Mouse (Mus musculus) forebrain, postnatal 0 days (tissue): ENCODE data around the gene Gm49361. TPM values are rescaled to one million over a fixed set of nuclear protein-coding genes. Genes with fewer than 3 reads are reported as not detected.
A peak's percentile ranks its signal among the peaks of the same experiment; 100 is the strongest.

Experiments used
- ATAC-seq: fragments of 200-750 bp; cut with Nextera tagmentation; 2 replicates; pipeline ENCODE4 v1.8.0; 2017; ENCODE audit warnings: mild to moderate bottlenecking, moderate library complexity
- DNase-seq: peaks from one replicate; pipeline ENCODE4 v3.0.0-alpha.2; 2015
- H3K27ac ChIP-seq: fragments of 300-500 bp; sonication (generic); 2 replicates; pipeline ENCODE4 v1.5.1; 2014; ENCODE audit warnings: low read depth, mild to moderate bottlenecking, antibody characterized with exemption, low read length, moderate library complexity, mixed read lengths
- H3K27me3 ChIP-seq: fragments of 300-500 bp; sonication (generic); 2 replicates; pipeline ENCODE4 v1.6.1; 2014; ENCODE audit warnings: mild to moderate bottlenecking, low read length, mixed read lengths; ENCODE audit not compliant: insufficient read depth
- H3K36me3 ChIP-seq: fragments of 300-500 bp; sonication (generic); 2 replicates; pipeline ENCODE4 v1.6.1; 2014; ENCODE audit warnings: mild to moderate bottlenecking, moderate library complexity; ENCODE audit not compliant: insufficient read depth
- H3K4me1 ChIP-seq: fragments of 300-500 bp; sonication (generic); 2 replicates; pipeline ENCODE4 v1.6.1; 2014; ENCODE audit warnings: antibody characterized with exemption; ENCODE audit not compliant: insufficient read depth
- H3K4me2 ChIP-seq: fragments of 300-500 bp; sonication (generic); 2 replicates; pipeline ENCODE4 v1.6.1; 2014; ENCODE audit warnings: low read depth, mild to moderate bottlenecking, moderate library complexity
- H3K4me3 ChIP-seq: fragments of 300-500 bp; sonication (generic); 2 replicates; pipeline ENCODE4 v1.5.1; 2014; ENCODE audit warnings: low read depth, low read length, mixed read lengths
- H3K9ac ChIP-seq: fragments of 300-500 bp; sonication (generic); 2 replicates; pipeline ENCODE4 v1.6.1; 2014; ENCODE audit warnings: mild to moderate bottlenecking
- H3K9me3 ChIP-seq: fragments of 300-500 bp; sonication (generic); 2 replicates; pipeline ENCODE4 v1.6.1; 2016; ENCODE audit warnings: low read length
- CTCF ChIP-seq: sonication (generic); IDR thresholded peaks from 2 replicates; pipeline ENCODE4 v1.5.1; 2016; ENCODE audit warnings: antibody characterized with exemption, control low read depth, low read depth
- WGBS: fragments of 180-500 bp; shearing (Covaris S2); extraction: QIAGEN DNeasy Blood & Tissue Kit; methylation state at CpG from one replicate; pipeline ENCODE4 v1.1.7; 2014; 5-methylcytosine and 5-hydroxymethylcytosine counted together
- polyA plus RNA-seq: library from polyadenylated mRNA; unstranded; fragments of >200 nt; fragmentation: Nextera tagmentation; extraction: Ambion mirVana; gene quantifications from 2 replicates; pipeline ENCODE4 v1.2.1, GENCODE M21; 2015
- total RNA-seq: library from RNA; depleted of rRNA; stranded (reverse); fragments of >200 nt; gene quantifications from 2 replicates; pipeline ENCODE4 v1.2.3, GENCODE M21; 2014

Gm49361 gene
- total and polyA plus RNA-seq, 2 experiments from 2014 or later, result not detected

DNA sequence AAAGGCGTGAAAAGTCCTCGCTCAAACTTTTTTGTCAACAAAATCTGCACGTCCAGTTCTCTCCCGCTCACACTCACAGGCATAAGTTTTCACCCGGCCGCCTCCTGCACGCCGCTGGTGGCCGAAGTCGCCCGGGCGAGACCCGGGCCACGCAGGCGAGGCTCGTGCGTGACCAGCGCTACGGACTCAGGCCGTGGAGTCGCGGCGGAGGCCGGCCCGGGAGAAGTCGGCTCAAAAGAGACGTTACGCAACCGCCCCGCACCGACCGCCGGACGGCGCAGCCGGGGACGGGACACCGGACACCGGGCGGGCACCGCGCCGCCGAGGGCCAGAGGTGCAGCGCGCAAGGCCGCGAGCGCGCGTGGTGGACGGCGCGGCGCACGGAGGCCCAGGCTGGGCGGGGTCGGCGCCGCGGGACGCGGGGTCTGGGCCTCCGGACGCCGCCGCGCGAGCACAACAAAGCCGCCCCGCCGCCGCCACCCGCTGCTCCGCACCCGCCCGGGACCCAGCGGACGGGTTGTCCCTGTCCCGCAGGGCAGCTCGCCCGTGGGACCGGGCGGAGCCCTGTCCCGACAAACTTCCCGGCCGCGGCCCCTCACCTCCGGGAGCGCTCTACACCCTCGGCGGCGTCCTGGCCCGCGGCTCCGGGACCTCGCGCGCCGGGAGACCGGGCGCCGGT lies 473 bp downstream of the Gm49361 start:
- no peak for TF ChIP-seq CTCF
- peak; percentile 57 for ATAC-seq
- Histone ChIP-seq H3K4me3 (peak overlapping the region; percentile 87), H3K9ac (peak overlapping the region; percentile 64), H3K9me3 (no peaks in the 10 kb centered on the region), H3K27me3 (no peaks in the 10 kb centered on the region), H3K4me1 (peaks cover 7% of the 10 kb centered on the region; the same call in 1 of the 2 replicates), H3K4me2 (peak overlapping the region; percentile 93), H3K36me3 (no peaks in the 10 kb centered on the region), H3K27ac (peak overlapping the region; percentile 64)
- no peak for DNase-seq
- WGBS, result 2% methylated on average over 96 of the region's 103 CpGs

DNA sequence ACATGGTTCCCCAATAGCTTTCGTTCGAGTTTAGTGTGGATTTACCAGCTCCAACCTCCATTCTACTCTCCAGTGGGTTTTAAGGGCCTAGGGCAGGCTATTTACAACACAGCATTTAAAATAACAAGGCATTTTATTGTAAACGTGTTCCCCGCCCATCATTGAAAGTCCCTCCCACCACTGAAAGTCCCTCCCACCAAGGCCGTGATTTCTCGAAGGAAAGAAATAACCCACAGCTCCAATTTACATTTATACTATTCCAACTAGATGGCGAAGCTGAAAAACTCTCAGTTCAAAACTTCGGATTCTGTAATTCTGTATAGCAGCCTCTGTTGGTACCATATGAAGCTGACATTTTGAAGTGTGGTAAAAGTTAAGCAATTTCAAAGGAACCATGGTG lies 1.4 kb downstream of the Gm49361 start:
- ATAC-seq (no peak), DNase-seq (no peak)
- H3K4me1 ChIP-seq, result peaks cover 7% of the 10 kb centered on the region; the same call in 1 of the 2 replicates
- no peaks in the 10 kb centered on the region for H3K36me3 ChIP-seq
- 1% methylated on average over 8 of the region's 8 CpGs for WGBS
- TF ChIP-seq CTCF, result no peak
- H3K27ac ChIP-seq, result no peak overlapping the region
- no peaks in the 10 kb centered on the region for H3K9me3 ChIP-seq
- H3K9ac ChIP-seq, result 0 out of 2 replicates have a peak overlapping the region, but pooled peaks have one; percentile 64
- peak overlapping the region; percentile 87 for H3K4me3 ChIP-seq
- no peaks in the 10 kb centered on the region for H3K27me3 ChIP-seq
- H3K4me2 ChIP-seq, result peak overlapping the region; percentile 93

DNA sequence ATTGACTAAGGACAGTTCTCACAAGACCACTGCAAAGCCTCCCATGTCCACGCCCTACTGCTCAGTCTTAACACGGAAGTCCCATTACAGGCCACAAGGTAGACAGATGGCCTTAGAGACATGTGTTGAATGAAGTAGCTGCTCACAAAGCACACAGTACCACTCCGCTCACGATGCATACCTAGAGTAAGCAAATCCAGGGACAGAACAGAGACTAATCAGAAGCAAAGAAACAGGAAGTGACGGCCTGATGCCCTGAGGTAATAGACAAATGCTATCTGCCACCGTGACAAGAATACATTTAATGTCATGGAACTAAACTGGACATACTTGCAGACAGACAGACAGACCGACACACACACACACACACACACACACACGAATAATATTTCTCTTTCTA lies 5.3 kb downstream of the Gm49361 start:
- ATAC-seq (no peak), DNase-seq (no peak)
- no peak for TF ChIP-seq CTCF
- Histone ChIP-seq H3K27ac (no peak overlapping the region), H3K4me3 (no peak overlapping the region), H3K4me2 (no peak overlapping the region), H3K27me3 (no peaks in the 10 kb centered on the region), H3K36me3 (no peaks in the 10 kb centered on the region), H3K9ac (no peak overlapping the region), H3K9me3 (no peaks in the 10 kb centered on the region), H3K4me1 (peaks cover 7% of the 10 kb centered on the region; the same call in 1 of the 2 replicates)
- 89% methylated on average over 8 of the region's 8 CpGs for WGBS

DNA sequence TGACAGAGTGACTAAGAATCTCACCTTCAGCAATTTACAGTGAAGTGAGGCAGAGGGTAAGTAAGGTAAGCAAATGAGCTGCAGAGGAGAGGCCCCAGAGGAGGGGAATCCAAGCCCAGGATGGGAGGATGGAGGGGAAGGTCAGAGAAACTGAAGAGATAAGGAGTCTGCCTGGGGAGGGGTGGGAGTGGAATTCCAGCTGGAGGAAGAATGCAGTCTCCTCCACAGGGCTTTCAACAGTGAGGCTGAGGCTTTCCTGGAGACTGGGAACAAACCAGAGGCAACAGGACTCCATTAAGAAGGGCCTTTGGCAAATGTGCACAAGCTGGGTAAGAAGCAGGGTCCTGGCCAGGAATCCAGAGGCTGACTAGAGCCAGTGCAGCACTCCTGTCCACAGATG lies 8.8 kb downstream of the Gm49361 start:
- H3K9ac ChIP-seq, result no peak overlapping the region
- H3K9me3 ChIP-seq, result no peaks in the 10 kb centered on the region
- ATAC-seq (no peak), DNase-seq (no peak)
- H3K4me2 ChIP-seq, result no peak overlapping the region
- no peaks in the 10 kb centered on the region for H3K27me3 ChIP-seq
- no peak for TF ChIP-seq CTCF
- no peak overlapping the region for H3K4me3 ChIP-seq
- H3K36me3 ChIP-seq, result no peaks in the 10 kb centered on the region
- no peak overlapping the region for H3K27ac ChIP-seq
- no peaks in the 10 kb centered on the region for H3K4me1 ChIP-seq

DNA sequence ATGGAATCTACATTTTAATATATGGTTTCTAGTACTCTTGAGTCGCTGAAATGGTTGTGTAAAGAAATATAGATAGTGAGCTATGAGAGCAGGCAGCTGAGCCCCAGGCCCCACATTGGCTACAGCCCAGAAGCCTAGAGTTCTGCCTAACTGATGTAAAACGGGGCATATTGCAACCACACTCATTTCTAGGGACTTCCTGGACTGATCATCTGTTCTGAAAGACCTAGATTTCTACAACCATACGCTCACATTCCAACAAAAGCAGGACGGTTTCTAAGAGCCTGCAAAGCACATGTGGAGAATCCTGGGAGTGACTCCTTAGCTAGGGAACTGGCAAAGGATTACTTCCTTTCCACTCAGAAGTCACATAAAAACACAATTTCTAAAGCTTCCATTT lies 9.8 kb downstream of the Gm49361 start:
- Histone ChIP-seq H3K27me3 (no peaks in the 10 kb centered on the region), H3K36me3 (no peaks in the 10 kb centered on the region), H3K4me3 (no peak overlapping the region), H3K9me3 (no peaks in the 10 kb centered on the region), H3K4me1 (no peaks in the 10 kb centered on the region), H3K4me2 (no peak overlapping the region), H3K27ac (no peak overlapping the region), H3K9ac (no peak overlapping the region)
- WGBS, result 57% methylated on average over 4 of the region's 4 CpGs
- TF ChIP-seq CTCF, result no peak
- no peak for DNase-seq
- 0 out of 2 replicates have a peak, but pooled peaks have one; percentile 4 for ATAC-seq

DNA sequence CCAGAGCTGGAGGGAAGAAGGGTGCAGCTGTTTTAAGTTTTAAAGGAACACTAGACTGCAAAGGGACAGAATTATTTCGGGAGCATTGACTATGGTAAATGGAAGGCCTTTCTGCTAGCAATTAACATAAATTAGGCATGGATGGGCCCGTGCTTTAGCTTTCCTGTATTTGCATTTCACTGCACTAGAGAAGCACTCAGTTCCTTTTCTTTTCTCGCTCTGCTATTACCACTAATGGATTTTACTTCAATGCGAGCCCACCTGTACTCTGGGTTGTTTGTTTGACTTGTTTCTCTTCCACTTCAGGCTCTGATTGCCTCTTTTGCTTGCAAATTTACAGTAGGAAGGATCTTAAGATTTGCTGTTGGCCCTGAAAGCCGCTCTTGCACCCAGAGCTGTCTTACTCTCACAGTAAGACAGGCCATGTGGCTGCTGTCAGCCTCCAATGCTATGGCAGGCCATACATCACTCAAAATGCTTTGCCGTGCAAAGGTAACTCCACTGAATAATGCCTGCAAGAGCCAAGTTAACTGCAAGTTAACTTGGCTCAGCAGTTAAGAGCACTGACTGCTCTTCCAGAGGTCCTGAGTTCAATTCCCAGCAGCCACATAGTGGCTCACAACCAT lies 13.1 kb downstream of the Gm49361 start:
- ATAC-seq (peak; percentile 72), DNase-seq (no peak)
- no peak overlapping the region for H3K9ac ChIP-seq
- H3K27ac ChIP-seq, result peak overlapping the region; percentile 45; the same call in 1 of the 2 replicates
- no peak for TF ChIP-seq CTCF
- no peak overlapping the region for H3K4me2 ChIP-seq
- H3K9me3 ChIP-seq, result no peaks in the 10 kb centered on the region
- no peak overlapping the region for H3K4me3 ChIP-seq
- H3K4me1 ChIP-seq, result 0 out of 2 replicates have a peak, but pooled peaks cover 11% of the 10 kb centered on the region
- WGBS, result 30% methylated on average over 6 of the region's 6 CpGs
- no peaks in the 10 kb centered on the region for H3K36me3 ChIP-seq
- no peaks in the 10 kb centered on the region for H3K27me3 ChIP-seq

DNA sequence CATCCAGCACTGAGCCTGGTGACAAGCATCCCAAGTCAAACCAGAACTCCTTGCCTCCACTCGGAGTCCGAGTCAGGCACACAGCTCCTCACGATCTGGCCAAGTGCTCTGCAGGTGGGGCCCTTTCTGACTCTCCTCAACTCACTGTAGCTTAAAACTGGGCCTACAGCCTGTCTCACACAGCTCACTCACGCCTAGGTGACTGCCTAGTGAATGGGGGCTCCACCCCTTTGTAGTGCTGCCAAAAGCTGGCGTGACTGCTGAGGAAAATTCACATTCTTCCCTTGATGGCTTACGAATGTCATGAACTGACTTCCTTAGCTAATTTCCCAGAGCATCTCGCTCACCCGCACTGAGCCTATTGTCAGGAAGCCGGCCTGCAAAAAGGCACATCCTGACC lies 15.4 kb downstream of the Gm49361 start:
- Histone ChIP-seq H3K27ac (peak overlapping the region; percentile 40), H3K9me3 (no peaks in the 10 kb centered on the region), H3K27me3 (no peaks in the 10 kb centered on the region), H3K36me3 (no peaks in the 10 kb centered on the region), H3K4me2 (no peak overlapping the region), H3K4me1 (0 out of 2 replicates have a peak, but pooled peaks cover 11% of the 10 kb centered on the region), H3K9ac (peak overlapping the region; percentile 18; the same call in 1 of the 2 replicates), H3K4me3 (no peak overlapping the region)
- ATAC-seq (peak; percentile 43), DNase-seq (no peak)
- TF ChIP-seq CTCF, result no peak
- WGBS, result 24% methylated on average over 9 of the region's 9 CpGs
